Mouse (Mus musculus): ENCODE results near the gene Zeb2. TPM values are rescaled to one million over a fixed set of nuclear protein-coding genes. Genes with fewer than 3 reads are reported as not detected.

The Zeb2 gene
- polyA plus RNA-seq, 1 experiment = 143 TPM

GRCm38 (mm10) chr2:45099081-45099480, 18.1 kb downstream of the Zeb2 start:
- TF ChIP-seq POLR2A (IDR thresholded peaks at IDR 0.05; ENCODE audit: borderline replicate concordance, control insufficient read depth, low read depth, low read length) (no peak), CTCF (IDR thresholded peaks at IDR 0.05; ENCODE audit: control insufficient read depth, insufficient read depth, low read length) (no peak)
- Histone ChIP-seq H3K4me1 (ENCODE audit: control insufficient read depth, insufficient read depth, low read length) (peaks cover 1% of the 10 kb centered on the region; the same call in 1 of the 2 replicates), H3K4me3 (replicated peaks; ENCODE audit: control insufficient read depth, low read depth, low read length) (no peak overlapping the region), H3K27ac (ENCODE audit: control insufficient read depth, insufficient read depth, low read depth, low read length, poor library complexity) (no peak overlapping the region)
- 63% methylated on average over 4 of the region's 4 CpGs for WGBS

GRCm38 (mm10) chr2:45097969-45098368, 19.2 kb downstream of the Zeb2 start:
- H3K4me3 ChIP-seq (replicated peaks; ENCODE audit: control insufficient read depth, low read depth, low read length) = no peak overlapping the region
- H3K4me1 ChIP-seq (ENCODE audit: control insufficient read depth, insufficient read depth, low read length) = peaks cover 1% of the 10 kb centered on the region; the same call in 1 of the 2 replicates
- no peak overlapping the region for H3K27ac ChIP-seq (ENCODE audit: control insufficient read depth, insufficient read depth, low read depth, low read length, poor library complexity)
- WGBS = 58% methylated on average over 5 of the region's 5 CpGs
- TF ChIP-seq CTCF (IDR thresholded peaks at IDR 0.05; ENCODE audit: control insufficient read depth, insufficient read depth, low read length) (no peak), POLR2A (IDR thresholded peaks at IDR 0.05; ENCODE audit: borderline replicate concordance, control insufficient read depth, low read depth, low read length) (no peak)

- peaks cover 1% of the 10 kb centered on the region; the same call in 1 of the 2 replicates for H3K4me1 ChIP-seq (ENCODE audit: control insufficient read depth, insufficient read depth, low read length)
- TF ChIP-seq CTCF (IDR thresholded peaks at IDR 0.05; ENCODE audit: control insufficient read depth, insufficient read depth, low read length) = no peak
- no peak for TF ChIP-seq POLR2A (IDR thresholded peaks at IDR 0.05; ENCODE audit: borderline replicate concordance, control insufficient read depth, low read depth, low read length)
- no peak overlapping the region for H3K27ac ChIP-seq (ENCODE audit: control insufficient read depth, insufficient read depth, low read depth, low read length, poor library complexity)
- H3K4me3 ChIP-seq (replicated peaks; ENCODE audit: control insufficient read depth, low read depth, low read length) = no peak overlapping the region
- 82% methylated on average over 10 of the region's 10 CpGs for WGBS
Measured at GRCm38 (mm10) chr2:45096638-45097247, 20.5 kb downstream of the Zeb2 start.

- H3K27ac ChIP-seq (ENCODE audit: control insufficient read depth, insufficient read depth, low read depth, low read length, poor library complexity) = no peak overlapping the region
- H3K4me1 ChIP-seq (ENCODE audit: control insufficient read depth, insufficient read depth, low read length) = no peaks in the 10 kb centered on the region; the same call in 1 of the 2 replicates
- TF ChIP-seq CTCF (IDR thresholded peaks at IDR 0.05; ENCODE audit: control insufficient read depth, insufficient read depth, low read length) (no peak), POLR2A (IDR thresholded peaks at IDR 0.05; ENCODE audit: borderline replicate concordance, control insufficient read depth, low read depth, low read length) (no peak)
- H3K4me3 ChIP-seq (replicated peaks; ENCODE audit: control insufficient read depth, low read depth, low read length) = no peak overlapping the region
- 83% methylated on average over 9 of the region's 9 CpGs for WGBS
Measured at GRCm38 (mm10) chr2:45095825-45096224, 21.4 kb downstream of the Zeb2 start.

- 64% methylated on average over 2 of the region's 2 CpGs for WGBS
- no peak overlapping the region for H3K27ac ChIP-seq (ENCODE audit: control insufficient read depth, insufficient read depth, low read depth, low read length, poor library complexity)
- H3K4me1 ChIP-seq (ENCODE audit: control insufficient read depth, insufficient read depth, low read length) = no peaks in the 10 kb centered on the region; the same call in 1 of the 2 replicates
- TF ChIP-seq CTCF (IDR thresholded peaks at IDR 0.05; ENCODE audit: control insufficient read depth, insufficient read depth, low read length) (no peak), POLR2A (IDR thresholded peaks at IDR 0.05; ENCODE audit: borderline replicate concordance, control insufficient read depth, low read depth, low read length) (no peak)
- no peak overlapping the region for H3K4me3 ChIP-seq (replicated peaks; ENCODE audit: control insufficient read depth, low read depth, low read length)
Measured at GRCm38 (mm10) chr2:45094371-45094967, 22.7 kb downstream of the Zeb2 start.

- H3K4me1 ChIP-seq (ENCODE audit: control insufficient read depth, insufficient read depth, low read length) = no peaks in the 10 kb centered on the region; the same call in 1 of the 2 replicates
- TF ChIP-seq POLR2A (IDR thresholded peaks at IDR 0.05; ENCODE audit: borderline replicate concordance, control insufficient read depth, low read depth, low read length) (no peak), CTCF (IDR thresholded peaks at IDR 0.05; ENCODE audit: control insufficient read depth, insufficient read depth, low read length) (no peak)
- no peak overlapping the region for H3K4me3 ChIP-seq (replicated peaks; ENCODE audit: control insufficient read depth, low read depth, low read length)
- H3K27ac ChIP-seq (ENCODE audit: control insufficient read depth, insufficient read depth, low read depth, low read length, poor library complexity) = no peak overlapping the region
- WGBS = 84% methylated on average over 7 of the region's 7 CpGs
Measured at GRCm38 (mm10) chr2:45093479-45093878, 23.7 kb downstream of the Zeb2 start.

- WGBS = 92% methylated on average over 5 of the region's 5 CpGs
- no peak overlapping the region for H3K27ac ChIP-seq (ENCODE audit: control insufficient read depth, insufficient read depth, low read depth, low read length, poor library complexity)
- no peak overlapping the region for H3K4me3 ChIP-seq (replicated peaks; ENCODE audit: control insufficient read depth, low read depth, low read length)
- TF ChIP-seq POLR2A (IDR thresholded peaks at IDR 0.05; ENCODE audit: borderline replicate concordance, control insufficient read depth, low read depth, low read length) (no peak), CTCF (IDR thresholded peaks at IDR 0.05; ENCODE audit: control insufficient read depth, insufficient read depth, low read length) (no peak)
- H3K4me1 ChIP-seq (ENCODE audit: control insufficient read depth, insufficient read depth, low read length) = no peaks in the 10 kb centered on the region; the same call in 1 of the 2 replicates
Measured at GRCm38 (mm10) chr2:45092654-45093053, 24.5 kb downstream of the Zeb2 start.

- Histone ChIP-seq H3K27ac (ENCODE audit: control insufficient read depth, insufficient read depth, low read depth, low read length, poor library complexity) (no peak overlapping the region), H3K4me1 (ENCODE audit: control insufficient read depth, insufficient read depth, low read length) (no peaks in the 10 kb centered on the region; the same call in 1 of the 2 replicates), H3K4me3 (replicated peaks; ENCODE audit: control insufficient read depth, low read depth, low read length) (no peak overlapping the region)
- TF ChIP-seq POLR2A (IDR thresholded peaks at IDR 0.05; ENCODE audit: borderline replicate concordance, control insufficient read depth, low read depth, low read length) (no peak), CTCF (IDR thresholded peaks at IDR 0.05; ENCODE audit: control insufficient read depth, insufficient read depth, low read length) (no peak)
- WGBS = 84% methylated on average over 8 of the region's 8 CpGs
Measured at GRCm38 (mm10) chr2:45090529-45091297, 26.5 kb downstream of the Zeb2 start.
